Mouse (Mus musculus): ENCODE measurements around the gene Sept9.

Gene Sept9

GRCm38 (mm10) chr11:117221182-117221581 lies 21.7 kb downstream of the Sept9 start:
- DNase-seq (ENCODE audit: low read depth, low spot score) = no peak

- DNase-seq (ENCODE audit: low read depth, low spot score) = no peak
Observed at GRCm38 (mm10) chr11:117222899-117223298, 23.4 kb downstream of the Sept9 start.

DNA sequence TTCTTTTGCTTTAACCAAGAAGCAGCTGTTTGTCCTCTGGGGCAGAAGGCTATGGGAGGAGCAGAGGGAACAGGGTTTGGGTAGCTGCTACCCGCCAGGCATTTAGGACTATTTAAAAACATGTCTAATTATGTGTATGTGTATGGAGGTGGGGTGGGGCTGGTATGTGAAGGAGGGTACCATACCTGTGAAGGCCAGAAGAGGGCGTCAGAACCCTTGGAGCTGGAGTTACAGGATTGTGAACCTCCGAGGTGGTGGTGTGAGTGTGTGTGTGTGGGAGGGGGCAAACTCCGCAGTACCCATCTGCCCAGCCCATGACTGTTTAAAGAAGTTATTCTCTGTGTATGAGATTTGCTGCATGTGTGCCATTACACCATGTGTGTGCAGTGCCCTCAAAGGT lies 25.3 kb downstream of the Sept9 start:
- no peak for DNase-seq (ENCODE audit: low read depth, low spot score)

DNA sequence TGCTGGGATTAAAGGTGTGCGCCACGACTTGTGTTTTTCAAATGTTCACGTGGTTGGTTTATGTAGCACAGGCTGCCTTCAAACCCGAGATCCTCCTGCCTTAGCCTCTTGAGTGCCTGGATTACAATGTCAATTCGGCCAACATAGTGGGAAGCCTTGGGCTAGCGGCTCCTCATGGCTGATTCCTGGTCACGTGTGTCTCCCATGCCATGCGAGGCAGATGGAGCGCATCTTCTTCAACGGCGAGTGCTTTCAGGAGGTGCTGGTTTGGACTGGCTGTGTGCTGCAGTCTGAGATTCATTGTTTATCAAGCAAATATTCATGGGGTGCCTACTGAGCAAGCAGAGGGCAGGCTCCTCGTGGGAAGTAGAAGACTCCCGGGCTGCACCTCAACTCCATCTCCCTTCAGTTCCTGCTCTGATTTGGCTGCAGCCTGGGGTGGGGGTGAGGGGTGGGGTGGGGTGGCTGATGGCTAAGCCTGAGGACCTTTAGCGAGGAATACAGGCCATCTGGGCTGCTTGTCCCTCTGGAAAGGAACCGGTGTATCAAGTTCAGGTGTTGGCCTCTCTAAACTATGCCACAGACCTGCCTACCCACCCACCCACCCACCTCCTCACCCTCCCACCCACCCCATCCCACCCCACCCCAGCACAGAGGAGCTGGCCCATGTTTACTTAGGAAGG lies 26.2 kb downstream of the Sept9 start:
- DNase-seq (ENCODE audit: low read depth, low spot score) = no peak

GRCm38 (mm10) chr11:117226214-117226535 lies 26.7 kb downstream of the Sept9 start:
- no peak for DNase-seq (ENCODE audit: low read depth, low spot score)

DNA sequence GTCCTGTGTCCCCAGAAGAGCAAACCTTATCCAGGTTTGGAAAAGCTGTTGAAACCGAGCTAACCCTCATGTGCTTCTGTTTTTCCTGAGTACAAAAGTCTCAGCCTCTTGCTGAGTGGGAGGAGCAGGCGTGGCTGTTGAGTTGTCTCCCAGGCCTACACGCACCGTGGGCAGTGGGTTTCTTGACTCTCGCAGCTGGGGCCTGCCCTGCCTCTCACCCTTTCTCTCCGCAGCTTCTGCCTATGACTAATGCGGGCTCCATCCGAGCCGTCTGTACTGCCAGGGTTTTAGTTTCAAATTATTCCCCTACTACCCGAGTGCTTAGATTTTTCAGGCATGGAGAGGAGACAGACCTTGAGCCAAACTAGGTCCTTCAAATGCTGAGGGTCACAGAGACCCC lies 28.7 kb downstream of the Sept9 start:
- DNase-seq (ENCODE audit: low read depth, low spot score) = no peak

DNA sequence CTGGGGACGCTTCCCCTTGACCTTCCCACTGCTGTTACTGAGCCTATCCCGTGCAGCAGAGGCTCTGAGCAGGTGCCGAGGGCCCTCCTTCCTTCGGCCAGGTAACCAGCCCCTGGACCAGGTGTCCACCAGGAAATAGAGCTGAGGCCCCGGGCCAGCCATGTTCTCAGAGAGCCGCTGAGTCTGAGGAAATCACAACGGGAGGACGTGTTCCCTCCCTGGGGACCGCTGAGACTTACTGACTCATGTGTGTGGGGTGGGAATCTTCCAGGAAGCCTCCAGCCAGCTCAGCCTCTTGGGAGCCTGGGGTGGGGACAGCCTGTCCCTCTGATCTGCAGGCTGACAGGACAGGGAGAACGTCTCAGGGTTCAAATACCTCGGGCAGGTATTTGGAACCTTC lies 32.1 kb downstream of the Sept9 start:
- DNase-seq (ENCODE audit: low read depth, low spot score) = no peak

DNA sequence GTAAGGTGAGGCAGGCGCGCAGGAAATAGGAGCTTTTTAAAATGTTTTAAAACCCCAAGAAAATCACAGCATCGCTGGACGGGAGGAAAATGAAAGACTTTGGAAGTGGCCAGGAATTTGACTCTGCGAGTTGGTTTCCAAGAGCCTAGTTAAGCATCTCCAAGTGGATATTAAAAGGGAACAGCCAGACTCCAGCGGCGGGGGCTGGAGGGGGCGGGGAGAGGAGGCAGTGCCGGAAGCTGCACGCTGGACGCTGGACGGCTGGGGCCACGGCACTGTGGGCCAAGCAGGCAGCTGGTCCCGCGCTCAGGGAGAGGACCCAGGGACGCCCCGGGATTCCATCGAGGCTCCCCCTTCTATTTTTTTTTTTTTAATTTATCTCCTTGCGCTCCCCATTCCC lies 32.6 kb downstream of the Sept9 start:
- DNase-seq (ENCODE audit: low read depth, low spot score) = no peak

DNA sequence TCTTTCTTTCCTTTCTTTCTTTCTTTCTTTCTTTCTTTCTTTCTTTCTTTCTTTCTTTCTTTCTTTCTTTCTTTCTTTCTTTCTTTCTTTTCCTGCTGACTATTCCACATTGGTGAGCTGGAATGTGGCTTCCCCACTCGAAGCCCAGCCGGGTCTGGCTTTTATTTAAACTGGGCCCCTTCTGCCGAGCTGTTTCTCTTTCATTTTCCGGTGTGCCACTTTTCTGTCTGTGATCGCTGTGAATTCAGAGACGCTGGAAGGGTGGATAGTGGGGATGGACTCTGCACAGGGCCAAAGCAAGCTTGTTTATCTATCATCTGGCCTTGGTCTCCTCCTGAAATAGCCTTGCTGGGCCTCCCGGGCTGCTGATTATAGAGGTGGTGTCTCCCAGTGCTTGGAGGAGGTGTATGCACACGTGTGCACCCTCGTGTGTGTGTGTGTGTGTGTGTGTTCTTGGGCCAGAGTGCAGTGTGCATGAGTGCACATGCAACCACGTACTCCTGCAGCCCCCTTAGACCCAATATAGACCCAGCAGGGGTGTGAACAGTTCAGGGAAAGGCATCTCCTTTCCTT lies 33.5 kb downstream of the Sept9 start:
- no peak for DNase-seq (ENCODE audit: low read depth, low spot score)

DNA sequence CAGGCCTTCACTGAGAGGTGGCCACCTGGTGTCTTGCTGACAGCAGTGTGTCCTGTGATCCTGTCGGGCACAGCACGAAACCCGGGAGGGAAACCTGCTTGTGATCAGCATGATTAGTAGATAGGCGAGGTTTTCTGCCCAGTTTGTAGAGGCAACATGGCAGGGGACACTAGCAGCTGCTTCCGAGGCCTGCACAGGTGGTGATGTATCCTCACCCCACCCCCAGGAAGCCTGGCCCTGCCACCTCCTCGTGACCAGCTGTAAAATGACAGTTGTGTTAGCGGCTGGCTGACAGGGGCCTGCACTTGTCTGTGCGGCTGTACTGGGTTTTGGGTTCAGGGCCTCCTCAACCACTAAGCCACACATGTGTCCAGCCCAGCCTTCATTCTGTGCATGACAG lies 34.4 kb downstream of the Sept9 start:
- no peak for DNase-seq (ENCODE audit: low read depth, low spot score)

DNA sequence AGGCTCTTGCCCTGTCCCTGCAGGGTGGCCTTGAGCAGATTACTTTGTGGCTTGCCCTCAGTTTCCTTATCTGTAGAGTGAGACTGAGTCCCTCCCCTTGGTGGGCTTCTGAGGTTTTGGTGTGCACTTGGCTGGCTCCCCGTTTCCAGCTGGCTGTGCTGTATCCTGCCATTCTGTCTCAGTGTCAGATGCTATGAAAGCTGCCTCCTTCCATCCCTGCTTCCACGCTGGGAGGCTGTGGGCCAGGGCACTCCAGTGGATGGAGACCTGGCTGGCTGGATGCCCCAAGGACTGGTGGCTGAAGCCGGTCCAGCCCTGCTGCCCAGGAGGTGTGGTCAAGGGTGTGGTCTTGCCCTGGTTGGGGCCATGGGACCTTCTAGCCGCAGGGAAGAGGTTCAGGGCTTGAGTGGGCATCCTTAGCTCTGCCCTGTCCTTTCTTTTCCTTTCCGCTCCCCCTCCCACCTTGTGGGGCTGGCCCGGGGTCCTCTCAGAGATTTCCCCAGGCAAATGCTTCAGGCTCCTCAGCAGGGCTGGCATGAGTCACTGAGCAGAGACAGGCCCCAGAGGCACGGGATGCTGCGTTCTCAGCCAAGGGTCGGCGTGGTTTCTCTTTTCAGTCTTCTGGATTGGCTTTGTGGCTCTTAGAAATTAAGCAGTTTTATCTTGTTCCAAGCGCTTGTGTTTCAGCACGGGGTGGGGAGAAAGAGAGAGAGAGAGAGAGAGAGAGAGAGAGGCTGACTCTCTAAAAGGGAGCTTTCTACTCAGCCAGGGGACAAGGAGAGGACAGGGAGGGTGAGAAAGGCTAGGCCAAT lies 35.8 kb downstream of the Sept9 start:
- DNase-seq (ENCODE audit: low read depth, low spot score) = no peak

GRCm38 (mm10) chr11:117235898-117236459 lies 36.5 kb downstream of the Sept9 start:
- DNase-seq (ENCODE audit: low read depth, low spot score) = peak; percentile 62

DNA sequence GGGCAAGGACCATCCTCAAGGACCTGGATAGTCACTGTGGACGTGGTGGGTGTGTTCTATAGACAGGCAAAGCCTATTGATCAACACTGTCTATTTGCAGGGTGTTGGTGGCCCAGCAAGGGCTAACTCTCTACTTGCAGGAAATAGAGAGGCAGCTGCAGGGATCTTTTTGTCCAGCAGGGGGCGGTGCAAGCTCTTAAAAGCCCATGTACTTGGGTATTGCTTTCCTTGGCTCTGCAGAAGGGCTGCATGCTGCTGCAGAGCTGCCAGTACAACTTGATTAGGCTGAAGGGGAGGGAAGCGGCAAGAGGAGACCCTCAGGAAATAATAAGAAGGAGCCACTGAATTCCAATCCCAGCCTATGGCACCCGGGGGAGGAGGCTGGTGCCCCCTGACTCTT lies 38.7 kb downstream of the Sept9 start:
- peak; percentile 77 for DNase-seq (ENCODE audit: low read depth, low spot score)

- DNase-seq (ENCODE audit: low read depth, low spot score) = no peak
Observed at GRCm38 (mm10) chr11:117239617-117240016, 40.2 kb downstream of the Sept9 start.

DNA sequence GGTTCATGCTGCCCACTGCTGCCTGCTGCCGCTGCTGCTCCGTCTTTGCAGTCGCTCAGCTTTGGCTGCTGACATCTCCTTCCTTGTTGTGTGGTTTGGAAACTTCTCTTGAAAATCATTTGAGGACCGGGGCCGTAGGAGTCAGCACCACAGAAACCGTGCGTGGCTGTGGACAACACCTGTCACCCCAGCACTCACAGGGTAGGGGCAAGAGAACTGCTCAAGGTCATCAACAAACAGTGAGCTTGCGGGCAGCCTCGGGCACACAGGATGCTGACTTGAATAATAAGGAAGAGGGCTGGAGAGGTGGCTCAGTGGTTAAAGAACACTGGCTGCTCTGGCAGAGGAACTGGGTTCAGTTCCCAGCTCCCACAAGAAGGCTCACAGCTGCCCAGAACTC lies 40.9 kb downstream of the Sept9 start:
- DNase-seq (ENCODE audit: low read depth, low spot score) = no peak

- no peak for DNase-seq (ENCODE audit: low read depth, low spot score)
Observed at GRCm38 (mm10) chr11:117240861-117241738, 41.6 kb downstream of the Sept9 start.

GRCm38 (mm10) chr11:117242339-117243084 lies 43.1 kb downstream of the Sept9 start:
- DNase-seq (ENCODE audit: low read depth, low spot score) = no peak

DNA sequence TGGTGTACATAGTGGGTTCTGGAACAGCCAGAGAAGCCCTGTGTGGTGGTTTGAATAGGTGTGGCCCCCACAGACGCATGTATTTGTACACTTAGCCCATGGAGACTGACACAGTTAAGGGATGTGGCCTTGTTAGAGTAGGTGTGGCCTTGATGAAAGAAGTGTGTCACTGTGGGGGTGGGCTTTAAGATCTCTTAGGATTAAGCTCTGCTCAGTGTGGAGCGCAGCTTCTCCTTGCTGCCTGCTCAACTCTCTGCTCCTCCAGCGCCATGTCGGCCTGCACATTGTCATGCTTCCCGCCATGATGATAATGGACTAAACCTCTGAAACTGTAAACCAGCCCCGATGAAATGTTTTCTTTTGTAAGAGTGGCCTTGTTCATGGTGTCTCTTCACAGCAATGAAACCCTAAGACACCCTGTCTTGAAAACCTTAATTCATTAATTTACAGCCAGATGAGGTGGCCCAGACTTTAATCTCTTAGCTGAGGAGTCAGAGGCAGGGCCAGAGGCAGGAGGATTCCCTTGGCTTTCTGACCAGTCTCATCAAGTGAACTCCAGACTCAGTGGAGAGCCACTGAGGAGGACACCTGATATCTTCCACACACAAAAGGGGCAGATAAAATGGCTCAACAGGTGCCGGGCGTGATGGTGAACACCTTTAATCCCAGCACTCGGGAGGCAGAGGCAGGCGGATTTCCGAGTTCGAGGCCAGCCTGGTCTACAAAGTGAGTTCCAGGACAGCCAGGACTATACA lies 44.3 kb downstream of the Sept9 start:
- no peak for DNase-seq (ENCODE audit: low read depth, low spot score)

- no peak for DNase-seq (ENCODE audit: low read depth, low spot score)
Observed at GRCm38 (mm10) chr11:117245041-117245725, 45.7 kb downstream of the Sept9 start.

- no peak for DNase-seq (ENCODE audit: low read depth, low spot score)
Observed at GRCm38 (mm10) chr11:117245846-117246245, 46.4 kb downstream of the Sept9 start.

Data from telencephalon, adult 2 months (tissue).